Mouse (Mus musculus) liver, adult 2 months (tissue): ENCODE measurements at regions not wholly inside any gene's neighbourhood (a gene's known extent, or its start where the extent isn't known, plus 50 kb on each side); places are given as distances from the start of the nearest gene placed in this dataset.

Experiments used
- CTCF ChIP-seq: fragments of 200-500 bp; IDR thresholded peaks from 2 replicates; pipeline ENCODE4 v1.5.1; 2011; ENCODE audit warnings: low read depth, low read length, control low read depth
- POLR2A ChIP-seq: fragments of 200-500 bp; IDR thresholded peaks from 2 replicates; pipeline ENCODE4 v1.6.1; 2011; ENCODE audit warnings: low read length, control low read depth; ENCODE audit not compliant: insufficient read depth; ENCODE audit errors: extremely low read depth

GRCm38 (mm10) chr15:10795126-10795792, 80.8 kb upstream of the Rai14 start:
- TF ChIP-seq CTCF (no peak), POLR2A (no peak)
